Mouse (Mus musculus) embryonic facial prominence, embryonic 10.5 days (tissue): ENCODE measurements around the gene Wdr62. TPM values are rescaled to one million over a fixed set of nuclear protein-coding genes. Genes with fewer than 3 reads are reported as not detected.
"Not testable (repeated sequence)": the region's sequence is repeated elsewhere in the genome, so short reads cannot be mapped to it uniquely, and the experiment has no call there.

Source experiments
- DNase-seq: peaks from one replicate; pipeline ENCODE4 v3.0.0-alpha.2; 2017; ENCODE audit warnings: low spot score
- H3K27ac ChIP-seq: fragments of 300-500 bp; sonication (generic); replicated peaks from 2 replicates; pipeline ENCODE4 v1.5.1; 2016; ENCODE audit warnings: mild to moderate bottlenecking
- H3K27me3 ChIP-seq: fragments of 300-500 bp; sonication (generic); replicated peaks from 2 replicates; pipeline ENCODE4 v1.6.1; 2016; ENCODE audit warnings: low read depth, mild to moderate bottlenecking; ENCODE audit not compliant: poor library complexity, severe bottlenecking
- H3K36me3 ChIP-seq: fragments of 300-500 bp; sonication (generic); replicated peaks from 2 replicates; pipeline ENCODE4 v1.6.1; 2016; ENCODE audit warnings: mild to moderate bottlenecking, moderate library complexity
- H3K4me1 ChIP-seq: fragments of 300-500 bp; sonication (generic); 2 replicates; pipeline ENCODE4 v1.6.1; 2016
- H3K4me3 ChIP-seq: fragments of 300-500 bp; sonication (generic); 2 replicates; pipeline ENCODE4 v1.5.1; 2016; ENCODE audit warnings: mild to moderate bottlenecking, moderate library complexity
- H3K9me3 ChIP-seq: fragments of 300-500 bp; sonication (generic); 2 replicates; pipeline ENCODE4 v1.6.1; 2016; ENCODE audit warnings: mild to moderate bottlenecking
- WGBS: fragments of 180-500 bp; shearing (Covaris S2); methylation state at CpG from one replicate; pipeline ENCODE4 v1.1.7; 2016; 5-methylcytosine and 5-hydroxymethylcytosine counted together
- polyA plus RNA-seq: library from polyadenylated mRNA; unstranded; fragments of >200 nt; fragmentation: Nextera tagmentation; extraction: Ambion mirVana; gene quantifications from 2 replicates; pipeline ENCODE4 v1.2.1, GENCODE M21; 2016

Gene Wdr62
- polyA plus RNA-seq, 1 experiment from 2014 or later: 18.2 TPM

- Histone ChIP-seq H3K4me1 (no peaks in the 10 kb centered on the region), H3K4me3 (no peak overlapping the region), H3K27me3 (no peaks in the 10 kb centered on the region), H3K27ac (no peak overlapping the region), H3K36me3 (no peaks in the 10 kb centered on the region), H3K9me3 (0 out of 2 replicates have a peak, but pooled peaks cover 4% of the 10 kb centered on the region)
- WGBS: 31% methylated on average over 4 of the region's 4 CpGs
- DNase-seq: no peak
Measured at GRCm38 (mm10) chr7:30211025-30211424, 69.2 kb downstream of the Wdr62 start.

GRCm38 (mm10) chr7:30206364-30206763, 73.9 kb downstream of the Wdr62 start:
- H3K27me3 ChIP-seq, H3K9me3 ChIP-seq, H3K36me3 ChIP-seq, H3K4me1 ChIP-seq, DNase-seq, H3K27ac ChIP-seq, H3K4me3 ChIP-seq: not testable (repeated sequence)
- 61% methylated on average over 5 of the region's 5 CpGs for WGBS

DNA sequence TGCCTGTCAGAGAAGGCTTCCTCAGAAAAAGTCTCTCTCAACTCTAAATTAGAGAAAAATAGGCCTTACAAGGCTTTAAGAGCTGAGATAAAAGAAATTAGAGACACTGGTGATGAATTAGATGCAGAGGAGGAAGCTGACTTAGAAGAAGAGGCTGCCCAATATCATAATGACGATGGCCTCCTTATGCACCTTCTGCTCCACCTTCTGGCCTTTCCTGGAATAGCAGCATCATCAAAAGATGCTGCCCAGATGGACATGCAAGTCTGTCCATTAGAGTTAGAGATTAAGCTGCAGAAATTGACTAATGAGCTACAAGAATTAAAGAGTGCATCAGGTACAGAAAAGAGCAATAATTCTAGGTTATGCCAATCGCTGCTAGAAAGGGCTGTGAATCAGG, 74.8 kb downstream of the Wdr62 start:
- no peak overlapping the region for H3K4me3 ChIP-seq
- H3K36me3 ChIP-seq: no peaks in the 10 kb centered on the region
- no peak overlapping the region for H3K27ac ChIP-seq
- H3K9me3 ChIP-seq: no peaks in the 10 kb centered on the region
- peak; percentile 57 for DNase-seq
- no peaks in the 10 kb centered on the region for H3K4me1 ChIP-seq
- H3K27me3 ChIP-seq: no peaks in the 10 kb centered on the region
- WGBS: 5% methylated on average over 2 of the region's 2 CpGs

DNA sequence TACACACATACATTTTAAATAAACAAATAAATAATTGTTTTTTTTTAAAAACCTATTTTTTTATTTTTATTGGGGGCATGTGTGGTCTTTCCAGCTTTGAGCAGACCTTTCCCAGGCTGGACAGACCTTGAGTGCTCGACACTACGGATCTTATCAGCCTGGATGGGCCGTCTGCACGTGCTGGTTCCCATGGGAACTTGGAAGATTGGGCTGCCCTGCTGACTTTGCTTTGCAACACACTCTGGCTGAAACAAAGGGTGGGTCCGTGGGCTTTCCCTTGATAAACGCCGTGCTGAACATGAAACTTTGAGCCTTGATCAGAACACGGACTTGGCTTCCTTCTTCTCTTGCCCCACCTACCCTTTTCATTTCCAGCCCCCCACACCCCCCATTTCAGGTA, 75.8 kb downstream of the Wdr62 start:
- no peak for DNase-seq

GRCm38 (mm10) chr7:30202895-30203690, 77.1 kb downstream of the Wdr62 start:
- no peak for DNase-seq

More for the DNA sequence above, 75.8 kb downstream of the Wdr62 start:
- Histone ChIP-seq H3K27me3 (no peaks in the 10 kb centered on the region), H3K27ac (no peak overlapping the region), H3K4me1 (peaks cover 2% of the 10 kb centered on the region; the same call in 1 of the 2 replicates), H3K36me3 (no peaks in the 10 kb centered on the region), H3K4me3 (no peak overlapping the region), H3K9me3 (no peaks in the 10 kb centered on the region)
- WGBS: 51% methylated on average over 8 of the region's 8 CpGs

GRCm38 (mm10) chr7:30200661-30201060, 79.6 kb downstream of the Wdr62 start:
- WGBS: 87% methylated on average over 5 of the region's 5 CpGs
- peaks cover 14% of the 10 kb centered on the region for H3K4me1 ChIP-seq
- not testable (repeated sequence) for H3K27me3 ChIP-seq, H3K36me3 ChIP-seq, DNase-seq, H3K9me3 ChIP-seq, H3K4me3 ChIP-seq, H3K27ac ChIP-seq

More at GRCm38 (mm10) chr7:30202895-30203690, 77.1 kb downstream of the Wdr62 start:
- Histone ChIP-seq H3K4me1 (peaks cover 6% of the 10 kb centered on the region), H3K36me3 (no peaks in the 10 kb centered on the region), H3K9me3 (no peaks in the 10 kb centered on the region), H3K27me3 (no peaks in the 10 kb centered on the region), H3K27ac (no peak overlapping the region), H3K4me3 (no peak overlapping the region)
- WGBS: 76% methylated on average over 11 of the region's 11 CpGs

GRCm38 (mm10) chr7:30200200-30200599, 80.0 kb downstream of the Wdr62 start:
- Histone ChIP-seq H3K4me3 (no peak overlapping the region), H3K27ac (no peak overlapping the region), H3K36me3 (no peaks in the 10 kb centered on the region), H3K27me3 (no peaks in the 10 kb centered on the region), H3K9me3 (no peaks in the 10 kb centered on the region), H3K4me1 (peaks cover 18% of the 10 kb centered on the region)
- 84% methylated on average over 5 of the region's 5 CpGs for WGBS
- no peak for DNase-seq

DNA sequence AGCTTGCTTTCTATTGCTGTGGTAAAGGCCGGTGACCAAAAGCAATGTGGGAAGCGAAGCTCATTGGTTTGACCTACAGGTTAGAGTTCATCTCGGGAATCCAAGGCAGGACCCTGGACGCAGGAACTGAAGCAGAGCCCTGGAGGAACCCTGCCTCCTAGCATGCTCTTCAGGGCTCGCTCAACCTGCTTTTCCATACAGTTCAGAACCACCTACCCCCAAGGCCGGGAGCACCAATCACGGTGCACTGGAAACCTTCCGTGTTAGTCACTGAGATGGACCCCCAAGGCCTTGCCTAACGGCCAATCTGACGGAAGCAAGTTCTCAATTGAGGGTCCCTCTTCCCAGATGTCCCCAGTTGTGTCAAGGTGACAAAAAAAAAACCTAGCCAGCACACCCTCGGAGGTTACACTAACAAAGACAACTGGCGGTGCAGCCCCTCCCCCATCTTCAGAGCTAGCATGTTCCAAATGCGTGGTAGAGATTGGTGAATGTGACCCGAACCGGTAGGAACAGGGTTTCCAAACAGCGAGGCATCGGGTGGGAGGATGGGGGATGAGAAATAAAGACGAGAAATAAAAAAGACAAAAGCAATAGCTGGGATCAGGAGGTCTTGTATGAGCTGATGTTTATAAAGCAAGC, 80.6 kb downstream of the Wdr62 start:
- Histone ChIP-seq H3K27ac (no peak overlapping the region), H3K4me1 (peaks cover 21% of the 10 kb centered on the region)
- 81% methylated on average over 18 of the region's 18 CpGs for WGBS

GRCm38 (mm10) chr7:30198481-30198971, 81.7 kb downstream of the Wdr62 start, which contains the start of gene Capns1:
TSS of gene Capns1 (minus strand) at chr7:30198811.
- DNase-seq: peak; percentile 73
- H3K27me3 ChIP-seq: no peaks in the 10 kb centered on the region
- H3K36me3 ChIP-seq: no peaks in the 10 kb centered on the region
- WGBS: 9% methylated on average over 8 of the region's 8 CpGs
- no peaks in the 10 kb centered on the region for H3K9me3 ChIP-seq
- peaks cover 24% of the 10 kb centered on the region for H3K4me1 ChIP-seq
- H3K27ac ChIP-seq: peak within 1 kb of the TSS; percentile 57
- peak within 1 kb of the TSS; percentile 31 for H3K4me3 ChIP-seq

More for the DNA sequence above, 80.6 kb downstream of the Wdr62 start:
- Histone ChIP-seq H3K4me3 (no peak overlapping the region), H3K9me3 (no peaks in the 10 kb centered on the region), H3K27me3 (no peaks in the 10 kb centered on the region), H3K36me3 (no peaks in the 10 kb centered on the region)
- no peak for DNase-seq

- Histone ChIP-seq H3K36me3 (peaks cover 2% of the 10 kb centered on the region; the same call in 1 of the 2 replicates), H3K27ac (peak overlapping the region; percentile 57), H3K27me3 (no peaks in the 10 kb centered on the region), H3K4me3 (peak overlapping the region; percentile 11; the same call in 1 of the 2 replicates), H3K9me3 (no peaks in the 10 kb centered on the region), H3K4me1 (peaks cover 33% of the 10 kb centered on the region)
- 61% methylated on average over 5 of the region's 5 CpGs for WGBS
- no peak for DNase-seq
Measured at GRCm38 (mm10) chr7:30197592-30198129, 82.6 kb downstream of the Wdr62 start.

DNA sequence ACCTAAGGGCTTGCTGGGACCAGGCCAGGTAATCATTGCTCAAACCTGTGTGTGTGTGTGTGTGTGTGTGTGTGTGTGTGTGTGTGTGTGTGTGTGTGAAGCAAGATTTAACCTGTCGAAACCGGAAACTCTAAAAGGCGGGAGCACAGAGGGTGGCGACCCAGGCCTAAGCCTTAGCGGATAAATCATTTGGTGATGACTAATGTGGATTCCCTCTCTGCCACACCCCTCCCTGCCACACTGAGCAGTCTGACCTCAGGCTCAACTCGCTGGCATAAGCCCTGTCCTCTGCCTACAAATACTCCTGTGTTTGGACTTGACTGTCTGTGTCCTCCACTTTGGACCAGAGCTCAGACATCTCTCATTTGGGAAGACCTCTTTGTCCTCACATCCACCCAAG, 84.0 kb downstream of the Wdr62 start:
- no peak overlapping the region for H3K27ac ChIP-seq
- peaks cover 17% of the 10 kb centered on the region for H3K36me3 ChIP-seq
- no peaks in the 10 kb centered on the region for H3K9me3 ChIP-seq
- peaks cover 36% of the 10 kb centered on the region for H3K4me1 ChIP-seq
- 90% methylated on average over 6 of the region's 6 CpGs for WGBS
- DNase-seq: no peak
- H3K27me3 ChIP-seq: no peaks in the 10 kb centered on the region
- no peak overlapping the region for H3K4me3 ChIP-seq

DNA sequence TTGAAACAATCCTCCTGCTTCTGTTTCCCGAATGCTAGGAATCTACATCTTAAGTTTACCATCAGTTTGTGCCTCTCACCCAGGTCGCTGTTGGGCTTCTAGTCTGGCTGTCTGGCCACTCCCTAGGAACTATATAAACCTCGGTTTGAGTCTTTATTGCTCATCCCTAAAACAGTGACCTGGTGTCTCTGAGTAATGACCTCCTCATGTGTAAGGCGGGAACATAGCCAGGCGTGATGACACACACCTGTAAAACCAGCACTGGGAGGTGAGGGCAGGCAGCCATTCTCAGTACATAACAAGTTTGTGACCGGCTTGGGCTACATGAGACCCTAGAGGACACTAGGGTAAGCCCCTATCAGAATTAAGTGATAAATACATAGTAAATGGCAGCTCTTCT, 84.8 kb downstream of the Wdr62 start:
- 74% methylated on average over 6 of the region's 6 CpGs for WGBS
- H3K27me3 ChIP-seq: no peaks in the 10 kb centered on the region
- H3K9me3 ChIP-seq: no peaks in the 10 kb centered on the region
- no peak for DNase-seq
- H3K4me1 ChIP-seq: peaks cover 36% of the 10 kb centered on the region
- H3K4me3 ChIP-seq: peak overlapping the region; percentile 71
- H3K27ac ChIP-seq: peak overlapping the region; percentile 85; the same call in 1 of the 2 replicates
- H3K36me3 ChIP-seq: peaks cover 24% of the 10 kb centered on the region
